In the genomic region with DNA sequence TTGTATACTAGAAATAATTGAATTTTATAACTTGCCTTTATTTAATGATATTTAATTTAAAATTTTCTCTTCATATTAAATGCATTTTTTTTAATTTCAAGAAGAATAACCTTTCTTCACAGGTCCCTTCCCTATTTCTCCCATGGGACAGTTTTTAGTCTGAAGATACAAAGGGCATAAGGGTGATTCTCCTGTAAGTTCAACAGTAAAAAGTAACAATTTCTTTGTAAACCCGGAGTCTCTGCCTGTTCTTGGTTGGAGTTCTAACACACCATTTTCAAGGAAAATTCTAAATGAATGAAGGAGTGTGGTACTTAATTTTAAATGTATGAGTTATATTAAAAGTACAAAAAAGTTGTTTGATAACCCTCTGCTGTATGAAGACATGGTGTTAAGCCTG, we compare ENCODE assay signal across 14 mouse cellular contexts.
DNase-seq lines count a peak whose midpoint lies in the region; ATAC-seq and TF ChIP-seq lines count a peak whose summit lies in the region.
"Had no signal": no experiment of that assay in that cellular context is flagged by ENCODE, and none has a peak within 500 bp of the region (broad histone marks: within the 10 kb centered on the region; RNA-seq: fewer than 3 reads in every experiment).

No protein-coding gene starts in this region.

- H3K27ac ChIP-seq in gastrocnemius, adult 2 months: peak overlapping the region; percentile 90
- H3K27ac ChIP-seq in kidney, embryonic 15.5 days: 0 out of 2 replicates have a peak overlapping the region, but pooled peaks have one; percentile 27
- peak overlapping the region; percentile 100 for H3K27ac ChIP-seq in embryonic facial prominence, embryonic 11.5 days (replicated peaks; ENCODE audit: low read depth, low read length)
- H3K27ac ChIP-seq in limb, embryonic 12.5 days: peak overlapping the region; percentile 100
- H3K27ac ChIP-seq: midbrain, embryonic 13.5 days had no signal

- no peak for DNase-seq in gastrocnemius, adult 2 months
- no peak for DNase-seq in gastrocnemius, postnatal 36 days
- DNase-seq in kidney, postnatal 10 days: no peak
- DNase-seq in embryonic facial prominence, embryonic 11.5 days (ENCODE audit: low spot score): peak; percentile 52
- no peak for DNase-seq in frontal cortex, postnatal 36 days (ENCODE audit: low spot score in 2 of 2)
- no peak for DNase-seq in left cerebral cortex, adult 11 months (ENCODE audit: low spot score)
- DNase-seq: cerebellum, adult 9-11 months; lung, postnatal 10 days; right cerebral cortex, adult 18-20 months had no signal

- TF ChIP-seq CTCF in gastrocnemius, adult 2 months (IDR thresholded peaks at IDR 0.05): no peak

- H3K27me3 ChIP-seq in kidney, embryonic 15.5 days: no peaks in the 10 kb centered on the region
- H3K27me3 ChIP-seq in embryonic facial prominence, embryonic 11.5 days (ENCODE audit: control insufficient read depth, insufficient read depth, low read length): no peaks in the 10 kb centered on the region
- H3K27me3 ChIP-seq in limb, embryonic 12.5 days: no peaks in the 10 kb centered on the region
- H3K27me3 ChIP-seq: midbrain, embryonic 13.5 days had no signal

- H3K9ac ChIP-seq in kidney, embryonic 15.5 days: no peak overlapping the region
- H3K9ac ChIP-seq in embryonic facial prominence, embryonic 11.5 days (replicated peaks; ENCODE audit: low read length): peak overlapping the region; percentile 54
- peak overlapping the region; percentile 99 for H3K9ac ChIP-seq in limb, embryonic 12.5 days (replicated peaks)
- H3K9ac ChIP-seq: midbrain, embryonic 13.5 days had no signal

- no peaks in the 10 kb centered on the region for H3K36me3 ChIP-seq in kidney, embryonic 15.5 days
- no peaks in the 10 kb centered on the region for H3K36me3 ChIP-seq in embryonic facial prominence, embryonic 11.5 days (replicated peaks; ENCODE audit: control insufficient read depth, insufficient read depth, low read depth, low read length)
- H3K36me3 ChIP-seq in limb, embryonic 12.5 days: peaks cover 13% of the 10 kb centered on the region
- H3K36me3 ChIP-seq: midbrain, embryonic 13.5 days had no signal

- 71% methylated on average over 1 of the region's 1 CpGs for WGBS in kidney, embryonic 15.5 days
- WGBS in embryonic facial prominence, embryonic 11.5 days: 41% methylated on average over 1 of the region's 1 CpGs
- 36% methylated on average over 1 of the region's 1 CpGs for WGBS in limb, embryonic 12.5 days

- peak overlapping the region; percentile 47 for H3K4me2 ChIP-seq in kidney, embryonic 15.5 days
- H3K4me2 ChIP-seq in embryonic facial prominence, embryonic 11.5 days (ENCODE audit: low read depth, low read length): peak overlapping the region; percentile 23; the same call in 1 of the 2 replicates
- peak overlapping the region; percentile 67 for H3K4me2 ChIP-seq in limb, embryonic 12.5 days
- H3K4me2 ChIP-seq: midbrain, embryonic 13.5 days had no signal

- ATAC-seq in kidney, embryonic 15.5 days (replicated peaks; ENCODE audit: low FRiP score): no peak
- no peak for ATAC-seq in embryonic facial prominence, embryonic 11.5 days (replicated peaks; ENCODE audit: insufficient number of reproducible peaks, low FRiP score, low TSS enrichment, low read depth)
- no peak for ATAC-seq in limb, embryonic 12.5 days (ENCODE audit: insufficient number of reproducible peaks, insufficient read depth, low FRiP score, low TSS enrichment, low read depth)
- ATAC-seq: activated CD4-positive, CD25-positive, alpha-beta regulatory T cell, adult 4 months; midbrain, embryonic 13.5 days had no signal

- peak overlapping the region; percentile 75 for H3K4me3 ChIP-seq in gastrocnemius, adult 2 months
- peak overlapping the region; percentile 48 for H3K4me3 ChIP-seq in kidney, embryonic 15.5 days (replicated peaks)
- H3K4me3 ChIP-seq in embryonic facial prominence, embryonic 11.5 days (ENCODE audit: low read depth, low read length): peak overlapping the region; percentile 73
- H3K4me3 ChIP-seq in limb, embryonic 12.5 days (replicated peaks): peak overlapping the region; percentile 81
- H3K4me3 ChIP-seq: erythroblast, embryonic 14.5 days; midbrain, embryonic 13.5 days had no signal

- no peaks in the 10 kb centered on the region for H3K9me3 ChIP-seq in kidney, embryonic 15.5 days (replicated peaks)
- no peaks in the 10 kb centered on the region for H3K9me3 ChIP-seq in embryonic facial prominence, embryonic 11.5 days (replicated peaks; ENCODE audit: control insufficient read depth, low read length)
- H3K9me3 ChIP-seq in limb, embryonic 12.5 days: no peaks in the 10 kb centered on the region
- H3K9me3 ChIP-seq: midbrain, embryonic 13.5 days had no signal

- intact Hi-C loops in gastrocnemius, adult 2 months (cut with DNase I): loop anchor here (10.0 kb wide), 1 partner anchor 215 kb away; no protein-coding TSS in a partner anchor
- intact Hi-C loops in gastrocnemius, postnatal 36 days (cut with DNase I): no loop called here

- peaks cover 27% of the 10 kb centered on the region for H3K4me1 ChIP-seq in kidney, embryonic 15.5 days
- peaks cover 3% of the 10 kb centered on the region; the same call in 1 of the 2 replicates for H3K4me1 ChIP-seq in embryonic facial prominence, embryonic 11.5 days (ENCODE audit: control insufficient read depth, insufficient read depth, low read length)
- H3K4me1 ChIP-seq in limb, embryonic 12.5 days (replicated peaks): peaks cover 26% of the 10 kb centered on the region
- H3K4me1 ChIP-seq: midbrain, embryonic 13.5 days had no signal

Comparison
In these comparisons a context has a peak if more than half of its experiments do, and no peak if none do; other contexts are left out.
1. H3K27ac ChIP-seq: peak in every context shown above with its lines; median percentile 100 in embryonic facial prominence, embryonic 11.5 days; 100 in limb, embryonic 12.5 days; 90 in gastrocnemius, adult 2 months; 27 in kidney, embryonic 15.5 days.